ENCODE assay signal across 8 mouse cellular contexts in genomic region chr15:78434896-78435520, GRCm38 (mm10). TPM values are rescaled to one million over a fixed set of nuclear protein-coding genes. Genes with fewer than 3 reads are reported as not detected.
DNase-seq lines count a peak whose midpoint lies in the region; ATAC-seq and TF ChIP-seq lines count a peak whose summit lies in the region.

No protein-coding gene starts in this region.

- TF ChIP-seq CTCF in G1E (IDR thresholded peaks at IDR 0.05; ENCODE audit: low read depth, low read length) = 0 out of 2 replicates have a peak, but pooled peaks have one; percentile 9
- TF ChIP-seq CTCF in midbrain, postnatal 0 days (IDR thresholded peaks at IDR 0.05) = peak; percentile 80

- no peak overlapping the region for H3K4me2 ChIP-seq in heart, embryonic 12.5 days
- no peak overlapping the region for H3K4me2 ChIP-seq in midbrain, postnatal 0 days (ENCODE audit: low read depth, low read length, poor library complexity, severe bottlenecking)

- no peak overlapping the region for H3K9ac ChIP-seq in heart, embryonic 12.5 days
- H3K9ac ChIP-seq in midbrain, postnatal 0 days (replicated peaks; ENCODE audit: low read length, poor library complexity, severe bottlenecking) = no peak overlapping the region

- ATAC-seq in heart, embryonic 12.5 days (ENCODE audit: insufficient number of reproducible peaks, low FRiP score) = no peak
- no peak for ATAC-seq in G1E (ENCODE audit: extremely low read depth, insufficient number of reproducible peaks, low FRiP score, poor library complexity, severe bottlenecking)
- no peak for ATAC-seq in midbrain, postnatal 0 days (ENCODE audit: low FRiP score)
- no peak for ATAC-seq in erythroblast, adult 5-6 weeks (replicated peaks; ENCODE audit: low FRiP score, poor library complexity, severe bottlenecking)

- no peak overlapping the region for H3K4me3 ChIP-seq in heart, embryonic 12.5 days
- no peak overlapping the region for H3K4me3 ChIP-seq in G1E (ENCODE audit: low read depth, low read length)
- H3K4me3 ChIP-seq in midbrain, postnatal 0 days (ENCODE audit: low read depth, low read length) = no peak overlapping the region

- H3K36me3 ChIP-seq in heart, embryonic 12.5 days = peaks cover 19% of the 10 kb centered on the region; the same call in 1 of the 2 replicates
- no peaks in the 10 kb centered on the region for H3K36me3 ChIP-seq in G1E (replicated peaks)
- H3K36me3 ChIP-seq in midbrain, postnatal 0 days (ENCODE audit: insufficient read depth, low read length) = peaks cover 41% of the 10 kb centered on the region

- peak; percentile 62 for DNase-seq in heart, postnatal 4 days
- peak; percentile 50 for DNase-seq in 3T3-L1 (ENCODE audit: low read depth, low spot score)
- DNase-seq in G1E (ENCODE audit: low spot score) = no peak
- DNase-seq in forelimb bud, embryonic 11.5 days (ENCODE audit: low read depth, low spot score) = peak; percentile 48
- peak; percentile 81 for DNase-seq in midbrain, postnatal 0 days (ENCODE audit: low spot score)
- DNase-seq in urinary bladder, postnatal 14 days (ENCODE audit: low spot score) = no peak

- H3K27ac ChIP-seq in heart, embryonic 12.5 days (ENCODE audit: poor library complexity, severe bottlenecking) = no peak overlapping the region
- H3K27ac ChIP-seq in midbrain, postnatal 0 days (ENCODE audit: low read depth, low read length) = no peak overlapping the region

- H3K4me1 ChIP-seq in heart, embryonic 12.5 days (replicated peaks) = peaks cover 40% of the 10 kb centered on the region
- peaks cover 34% of the 10 kb centered on the region for H3K4me1 ChIP-seq in G1E (ENCODE audit: insufficient read depth, low read depth, low read length)
- peaks cover 9% of the 10 kb centered on the region; the same call in 1 of the 2 replicates for H3K4me1 ChIP-seq in midbrain, postnatal 0 days (ENCODE audit: insufficient read depth, low read length)

- WGBS in heart, embryonic 12.5 days = 36% methylated on average over 6 of the region's 6 CpGs
- WGBS in midbrain, postnatal 0 days = 29% methylated on average over 6 of the region's 6 CpGs

- no peaks in the 10 kb centered on the region for H3K9me3 ChIP-seq in heart, embryonic 12.5 days (replicated peaks)
- no peaks in the 10 kb centered on the region for H3K9me3 ChIP-seq in G1E (replicated peaks)
- no peaks in the 10 kb centered on the region for H3K9me3 ChIP-seq in midbrain, postnatal 0 days (ENCODE audit: low read length)

- peaks cover 16% of the 10 kb centered on the region for H3K27me3 ChIP-seq in heart, embryonic 12.5 days (replicated peaks)
- H3K27me3 ChIP-seq in G1E (ENCODE audit: insufficient read depth, low read length) = peaks cover 99% of the 10 kb centered on the region
- no peaks in the 10 kb centered on the region for H3K27me3 ChIP-seq in midbrain, postnatal 0 days (ENCODE audit: insufficient read depth, low read length)

RNA-seq across cellular contexts. Expression of gene Kctd17, which starts 6.6 kb away (rescaled TPM):
- total RNA-seq in heart, postnatal 4 days (2021) = 10 to 100 TPM; 72.0 to 74.8 TPM
- 19.9 and 21.6 TPM in 2 replicates for polyA plus RNA-seq in heart, embryonic 12.5 days (2016; fragmentation: Nextera tagmentation; extraction: Ambion mirVana)
- not detected in 2 replicates for total RNA-seq in G1E (2014; fragmentation: Nextera tagmentation)
- total RNA-seq in G1E (2017) = 0.05 TPM in 1 of 2 replicates, not detected in the other
- 0.04 TPM in 1 of 2 replicates, not detected in the other for polyA plus RNA-seq in G1E (2012)
- 156 and 164 TPM in 2 replicates for total RNA-seq in midbrain, postnatal 0 days (2014; rRNA removed)
- polyA plus RNA-seq in midbrain, postnatal 0 days (2015; fragmentation: Nextera tagmentation; extraction: Ambion mirVana) = 152 and 173 TPM in 2 replicates
- 1.0 TPM in 1 of 2 replicates, not detected in the other for total RNA-seq in erythroblast, adult 5-6 weeks (2015; ENCODE audit: low replicate concordance)
- 0.98 and 2.0 TPM in 2 replicates for total RNA-seq in erythroblast, adult 5-6 weeks (2017; ENCODE audit: low replicate concordance)

RNA-seq across cellular contexts. Expression of gene Mpst, which starts 28.8 kb away (rescaled TPM):
- total RNA-seq in heart, postnatal 4 days (2021) = 10 to 100 TPM; 21.9 to 24.9 TPM
- 0.32 and 1.1 TPM in 2 replicates for polyA plus RNA-seq in heart, embryonic 12.5 days (2016; fragmentation: Nextera tagmentation; extraction: Ambion mirVana)
- total RNA-seq in G1E (2014; fragmentation: Nextera tagmentation) (7.3 and 19.9 TPM in 2 replicates), G1E (2017) (20.2 and 22.7 TPM in 2 replicates)
- 101 and 115 TPM in 2 replicates for polyA plus RNA-seq in G1E (2012)
- total RNA-seq in midbrain, postnatal 0 days (2014; rRNA removed) = 70.1 and 84.8 TPM in 2 replicates
- 3.2 and 3.8 TPM in 2 replicates for polyA plus RNA-seq in midbrain, postnatal 0 days (2015; fragmentation: Nextera tagmentation; extraction: Ambion mirVana)
- total RNA-seq in erythroblast, adult 5-6 weeks (2015; ENCODE audit: low replicate concordance) = 7.7 and 10.4 TPM in 2 replicates
- 22.4 and 39.6 TPM in 2 replicates for total RNA-seq in erythroblast, adult 5-6 weeks (2017; ENCODE audit: low replicate concordance)

RNA-seq across cellular contexts. Expression of gene Tst, which starts 29.3 kb away (rescaled TPM):
- 10 to 100 TPM; 16.9 to 20.1 TPM for total RNA-seq in heart, postnatal 4 days (2021)
- 7.6 and 9.0 TPM in 2 replicates for polyA plus RNA-seq in heart, embryonic 12.5 days (2016; fragmentation: Nextera tagmentation; extraction: Ambion mirVana)
- total RNA-seq in G1E (2014; fragmentation: Nextera tagmentation) (3.6 and 4.3 TPM in 2 replicates), G1E (2017) (0.93 and 1.3 TPM in 2 replicates)
- polyA plus RNA-seq in G1E (2012) = 1.7 and 1.8 TPM in 2 replicates
- 31.3 and 34.8 TPM in 2 replicates for total RNA-seq in midbrain, postnatal 0 days (2014; rRNA removed)
- 34.4 and 40.0 TPM in 2 replicates for polyA plus RNA-seq in midbrain, postnatal 0 days (2015; fragmentation: Nextera tagmentation; extraction: Ambion mirVana)
- 5.2 and 6.0 TPM in 2 replicates for total RNA-seq in erythroblast, adult 5-6 weeks (2015; ENCODE audit: low replicate concordance)
- total RNA-seq in erythroblast, adult 5-6 weeks (2017; ENCODE audit: low replicate concordance) = 3.5 and 8.1 TPM in 2 replicates

RNA-seq across cellular contexts. Expression of gene Tmprss6, which starts 33.4 kb away (rescaled TPM):
- not detected for total RNA-seq in heart, postnatal 4 days (2021)
- 0.19 and 0.30 TPM in 2 replicates for polyA plus RNA-seq in heart, embryonic 12.5 days (2016; fragmentation: Nextera tagmentation; extraction: Ambion mirVana)
- total RNA-seq in G1E (2014; fragmentation: Nextera tagmentation) (not detected in 2 replicates), G1E (2017) (0.11 TPM in 1 of 2 replicates, not detected in the other)
- polyA plus RNA-seq in G1E (2012) = not detected in 2 replicates
- 0.66 TPM in 1 of 2 replicates, not detected in the other for total RNA-seq in midbrain, postnatal 0 days (2014; rRNA removed)
- 0.10 and 0.26 TPM in 2 replicates for polyA plus RNA-seq in midbrain, postnatal 0 days (2015; fragmentation: Nextera tagmentation; extraction: Ambion mirVana)
- total RNA-seq in erythroblast, adult 5-6 weeks (2015; ENCODE audit: low replicate concordance) = 1.0 TPM in 1 of 2 replicates, not detected in the other
- total RNA-seq in erythroblast, adult 5-6 weeks (2017; ENCODE audit: low replicate concordance) = 0.70 TPM in 1 of 2 replicates, not detected in the other

RNA-seq across cellular contexts. Expression of gene Tex33, which starts 39.3 kb away (rescaled TPM):
- not detected for total RNA-seq in heart, postnatal 4 days (2021)
- polyA plus RNA-seq in heart, embryonic 12.5 days (2016; fragmentation: Nextera tagmentation; extraction: Ambion mirVana) = not detected in 2 replicates
- total RNA-seq in G1E (2014; fragmentation: Nextera tagmentation) (not detected in 2 replicates), G1E (2017) (0.49 TPM in 1 of 2 replicates, not detected in the other)
- not detected in 2 replicates for polyA plus RNA-seq in G1E (2012)
- not detected in 2 replicates for total RNA-seq in midbrain, postnatal 0 days (2014; rRNA removed)
- 0.16 TPM in 1 of 2 replicates, not detected in the other for polyA plus RNA-seq in midbrain, postnatal 0 days (2015; fragmentation: Nextera tagmentation; extraction: Ambion mirVana)
- total RNA-seq in erythroblast, adult 5-6 weeks (2015; ENCODE audit: low replicate concordance) = not detected in 2 replicates
- not detected in 2 replicates for total RNA-seq in erythroblast, adult 5-6 weeks (2017; ENCODE audit: low replicate concordance)

Comparison
In these comparisons a context has a peak if more than half of its experiments do, and no peak if none do; other contexts are left out.
1. DNase-seq: peak in heart, postnatal 4 days (single experiment), 3T3-L1 (single experiment), forelimb bud, embryonic 11.5 days (single experiment) and midbrain, postnatal 0 days (single experiment); none in G1E (single experiment) and urinary bladder, postnatal 14 days (single experiment).
2. RNA of gene Kctd17, which starts 6.6 kb away (total RNA-seq): 156 to 164 TPM in midbrain, postnatal 0 days and 72.0 to 74.8 TPM in heart, postnatal 4 days; 0.98 to 2.0 TPM in erythroblast, adult 5-6 weeks and 0.05 TPM in G1E; every median in the first group is over 10 times any median in the second.